In the genomic region with DNA sequence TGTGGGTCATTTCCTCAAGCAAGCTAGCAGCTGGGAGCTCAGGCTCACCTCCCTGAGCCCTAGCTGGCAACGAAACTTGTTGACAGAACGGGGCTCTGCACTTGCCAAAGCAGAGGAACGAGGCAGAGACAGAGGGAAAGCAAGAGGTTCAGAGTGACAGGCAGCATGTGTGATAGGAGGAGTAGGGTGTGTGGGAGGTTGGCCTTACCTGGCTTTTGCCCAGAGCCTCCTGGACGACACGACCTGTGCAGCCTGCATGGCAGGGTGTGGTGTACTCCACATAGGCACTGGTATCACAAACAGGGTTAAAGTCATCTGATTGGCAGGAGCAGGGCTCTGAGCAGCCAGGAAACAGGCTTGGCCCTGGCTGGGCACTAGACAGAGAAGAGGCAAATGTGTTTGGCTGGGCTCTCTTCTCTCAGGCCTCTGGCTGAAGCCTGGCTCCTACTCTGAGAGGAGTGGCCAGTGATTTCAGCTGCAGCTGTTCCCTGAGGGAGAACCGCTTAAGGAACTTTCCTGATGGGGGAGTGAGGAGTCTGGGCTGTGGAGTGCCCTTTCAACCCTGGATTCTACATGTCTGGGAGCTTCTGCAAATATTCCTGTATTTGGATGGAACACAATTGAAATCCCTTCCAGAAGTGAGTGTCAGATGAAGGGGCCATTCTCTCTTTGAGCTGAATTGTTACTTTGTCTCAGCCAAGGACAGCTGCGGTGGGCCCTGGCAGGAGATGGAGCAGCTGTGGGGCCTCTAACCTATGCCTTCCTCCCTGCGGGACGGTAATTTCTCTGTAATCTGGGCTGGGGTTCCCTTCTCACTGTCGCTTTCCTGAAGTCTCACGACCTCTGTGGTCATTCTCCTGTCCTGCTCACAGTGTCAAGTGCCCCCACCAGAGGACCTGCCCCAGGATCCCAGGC, we compare ENCODE assay signal across 8 mouse cellular contexts. TPM values are rescaled to one million over a fixed set of nuclear protein-coding genes. Genes with fewer than 3 reads are reported as not detected.
DNase-seq lines count a peak whose midpoint lies in the region; ATAC-seq and TF ChIP-seq lines count a peak whose summit lies in the region.
"Had no signal": no experiment of that assay in that cellular context is flagged by ENCODE, and none has a peak within 500 bp of the region (broad histone marks: within the 10 kb centered on the region; RNA-seq: fewer than 3 reads in every experiment).

No protein-coding gene starts in this region.

- no peaks in the 10 kb centered on the region for H3K27me3 ChIP-seq in lung, postnatal 0 days (replicated peaks; ENCODE audit: insufficient read depth, low read length)
- H3K27me3 ChIP-seq: liver, embryonic 15.5 days had no signal

- 28% methylated on average over 11 of the region's 11 CpGs for WGBS in lung, postnatal 0 days

- 0 out of 2 replicates have a peak, but pooled peaks have one; percentile 16 for TF ChIP-seq EP300 in lung, postnatal 0 days (IDR thresholded peaks at IDR 0.05)

- no peaks in the 10 kb centered on the region for H3K4me1 ChIP-seq in lung, postnatal 0 days (ENCODE audit: insufficient read depth, low read depth, low read length)
- H3K4me1 ChIP-seq: liver, embryonic 15.5 days had no signal

- intact Hi-C loops in heart, postnatal 36 days (cut with DNase I) = no loop called here
- intact Hi-C loops in left cerebral cortex, postnatal 36 days (cut with DNase I) = no loop called here

- no peak for TF ChIP-seq CTCF in lung, postnatal 0 days (IDR thresholded peaks at IDR 0.05)

- H3K27ac ChIP-seq in lung, postnatal 0 days (ENCODE audit: low read length) = peak overlapping the region; percentile 27
- H3K27ac ChIP-seq: liver, embryonic 15.5 days had no signal

- peak; percentile 76 for ATAC-seq in lung, postnatal 0 days

- no peak overlapping the region for H3K9ac ChIP-seq in lung, postnatal 0 days (replicated peaks; ENCODE audit: low read depth)
- H3K9ac ChIP-seq: liver, embryonic 15.5 days had no signal

- no peak overlapping the region for H3K4me2 ChIP-seq in lung, postnatal 0 days (replicated peaks; ENCODE audit: low read depth, low read length)
- H3K4me2 ChIP-seq: liver, embryonic 15.5 days had no signal

- no peaks in the 10 kb centered on the region for H3K9me3 ChIP-seq in lung, postnatal 0 days (ENCODE audit: low read length)
- H3K9me3 ChIP-seq: liver, embryonic 15.5 days had no signal

- peak; percentile 23 for DNase-seq in right cerebral cortex, adult 18-20 months
- DNase-seq in right cerebral cortex, postnatal 25 days = no peak
- DNase-seq in embryo, embryonic 10.5 days (ENCODE audit: low spot score) = peak; percentile 38
- DNase-seq in heart, postnatal 36 days = peak; percentile 74 to 86
- DNase-seq in lung, postnatal 0 days (ENCODE audit: low spot score) = peak; percentile 80
- peak; percentile 33 for DNase-seq in telencephalon, adult 2 months (ENCODE audit: low read depth, low spot score)
- DNase-seq in left cerebral cortex, postnatal 36 days (ENCODE audit: low spot score in 2 of 2) = no peak

- H3K36me3 ChIP-seq in lung, postnatal 0 days (ENCODE audit: insufficient read depth, low read length) = no peaks in the 10 kb centered on the region
- H3K36me3 ChIP-seq: liver, embryonic 15.5 days had no signal

- H3K4me3 ChIP-seq in lung, postnatal 0 days (ENCODE audit: low read depth, low read length) = no peak overlapping the region
- H3K4me3 ChIP-seq: liver, embryonic 15.5 days had no signal

RNA-seq across cellular contexts. Expression of a gene that starts 37.9 kb away (rescaled TPM):
- 1 to 10 TPM; 3.0 to 3.6 TPM for total RNA-seq in heart, postnatal 36 days (2021)
- 0.58 and 0.79 TPM in 2 replicates for polyA plus RNA-seq in lung, postnatal 0 days (2015; fragmentation: Nextera tagmentation; extraction: Ambion mirVana)
- total RNA-seq in left cerebral cortex, postnatal 36 days (2021) = 1 to 10 TPM; 3.2 to 4.2 TPM

RNA-seq across cellular contexts. Expression of a gene that starts 46.3 kb away (rescaled TPM):
- 10 to 100 TPM in 1 of 2 experiments, 1 to 10 TPM in 1; 9.0 to 12.0 TPM for total RNA-seq in heart, postnatal 36 days (2021)
- polyA plus RNA-seq in lung, postnatal 0 days (2015; fragmentation: Nextera tagmentation; extraction: Ambion mirVana) = 3.8 and 3.9 TPM in 2 replicates
- total RNA-seq in left cerebral cortex, postnatal 36 days (2021) = 10 to 100 TPM; 11.7 to 14.2 TPM

Comparison
In these comparisons a context has a peak if more than half of its experiments do, and no peak if none do; other contexts are left out.
1. DNase-seq: peak in right cerebral cortex, adult 18-20 months (single experiment), embryo, embryonic 10.5 days (single experiment), heart, postnatal 36 days (2 of 2), lung, postnatal 0 days (single experiment) and telencephalon, adult 2 months (single experiment); none in right cerebral cortex, postnatal 25 days (single experiment) and left cerebral cortex, postnatal 36 days (0 of 2).